In the genomic region with DNA sequence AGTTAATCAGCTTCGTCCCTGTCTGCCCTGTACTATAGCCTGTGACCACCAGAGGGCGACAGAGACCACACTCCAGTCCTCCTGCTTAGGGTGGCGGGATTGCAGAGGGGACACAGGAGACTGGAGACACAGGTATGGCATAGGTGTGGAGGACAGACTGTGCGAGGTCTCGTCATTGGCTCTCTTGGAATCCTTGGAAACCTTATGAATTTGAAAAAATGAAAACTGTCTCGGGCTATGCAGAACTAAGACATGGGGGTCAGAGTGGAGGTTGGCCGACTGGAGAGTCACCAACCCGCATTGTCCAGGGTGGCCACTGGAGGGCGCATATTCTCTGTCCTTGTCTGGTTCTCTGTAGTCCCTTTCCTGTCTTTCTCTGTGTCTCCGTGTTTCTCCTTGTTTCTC, we compare ENCODE assay signal across 1 mouse cellular context.
TF ChIP-seq lines count a peak whose summit lies in the region.

No protein-coding gene starts in this region.

TF ChIP-seq in CH12.LX, 34 proteins besides CTCF, POLR2A, EP300 and RAD21:
- TF ChIP-seq TCF12 (IDR thresholded peaks at IDR 0.05; ENCODE audit: low read depth, low read length) (0 out of 2 replicates have a peak, but pooled peaks have one; percentile 22), MAFK (IDR thresholded peaks at IDR 0.05; ENCODE audit: insufficient replicate concordance, low read length) (no peak), CHD2 (IDR thresholded peaks at IDR 0.05; ENCODE audit: low read length) (no peak), JUND (conservative IDR thresholded peaks at IDR 0.05; ENCODE audit: low read depth, low read length) (0 out of 2 replicates have a peak, but pooled peaks have one; percentile 9), SMC3 (IDR thresholded peaks at IDR 0.05; ENCODE audit: low read depth, low read length) (peak; percentile 80), ZC3H11A (IDR thresholded peaks at IDR 0.05; ENCODE audit: low read depth, low read length) (peak; percentile 49; the same call in 1 of the 2 replicates), MAZ (IDR thresholded peaks at IDR 0.05; ENCODE audit: low read depth, low read length) (peak; percentile 48; the same call in 1 of the 2 replicates), E2F4 (IDR thresholded peaks at IDR 0.05; ENCODE audit: insufficient replicate concordance, low read depth, low read length) (0 out of 2 replicates have a peak, but pooled peaks have one; percentile 63), ZKSCAN1 (IDR thresholded peaks at IDR 0.05; ENCODE audit: borderline replicate concordance, low read depth, low read length) (no peak)
